Mouse (Mus musculus): ENCODE data around the gene Nup210.
"Not testable (repeated sequence)": the region's sequence is repeated elsewhere in the genome, so short reads cannot be mapped to it uniquely, and the experiment has no call there.

Nup210 gene

DNA sequence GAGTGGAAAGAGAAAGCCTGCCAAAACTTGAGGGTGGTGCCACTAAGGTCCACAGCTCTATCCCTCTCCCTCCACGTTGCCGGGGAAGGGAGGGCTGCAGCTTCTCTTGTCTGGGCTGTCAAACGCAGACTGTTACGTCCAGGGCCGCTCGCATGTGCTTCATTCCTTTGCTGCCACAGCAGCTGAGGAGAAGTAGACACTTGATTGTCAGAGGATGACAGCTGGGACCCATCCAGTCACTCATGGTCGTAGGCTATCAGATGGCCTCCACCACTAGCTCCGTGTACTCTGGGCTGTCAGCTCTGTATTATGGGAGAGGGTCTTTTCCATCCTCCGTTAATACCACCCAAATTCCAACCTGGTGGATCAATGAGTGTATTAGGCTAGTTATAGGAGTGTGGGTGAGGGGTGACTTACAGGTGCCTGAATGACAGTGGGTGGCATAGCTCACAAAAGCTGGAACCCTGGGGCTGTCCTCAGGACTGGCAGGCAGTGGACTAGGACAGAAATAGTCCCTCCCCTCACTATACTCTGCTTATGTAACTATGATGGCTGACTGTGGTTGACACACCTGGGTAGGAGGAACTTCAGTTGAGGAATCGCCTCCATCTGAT is 20.8 kb upstream of the Nup210 start:
- no peak for DNase-seq

DNA sequence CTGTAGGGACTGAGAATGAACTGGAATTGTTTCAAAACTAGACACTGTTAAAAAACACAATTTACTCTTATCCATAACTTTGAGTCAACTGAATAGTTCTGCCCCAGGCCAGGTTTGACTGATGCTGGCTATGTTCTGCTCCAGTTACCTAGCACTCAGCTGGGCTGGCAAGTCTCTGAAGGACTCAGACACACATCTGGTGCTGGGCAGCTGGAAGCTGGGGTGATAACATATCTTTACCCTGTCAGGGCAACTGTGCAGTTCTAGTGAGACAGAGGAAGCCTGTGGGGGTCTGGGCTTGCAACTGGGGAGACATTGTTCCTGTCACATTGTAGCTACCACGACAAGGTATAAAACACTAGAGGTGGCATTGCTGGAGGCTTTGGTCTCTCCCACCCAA is 14.2 kb upstream of the Nup210 start:
- DNase-seq, result no peak

DNA sequence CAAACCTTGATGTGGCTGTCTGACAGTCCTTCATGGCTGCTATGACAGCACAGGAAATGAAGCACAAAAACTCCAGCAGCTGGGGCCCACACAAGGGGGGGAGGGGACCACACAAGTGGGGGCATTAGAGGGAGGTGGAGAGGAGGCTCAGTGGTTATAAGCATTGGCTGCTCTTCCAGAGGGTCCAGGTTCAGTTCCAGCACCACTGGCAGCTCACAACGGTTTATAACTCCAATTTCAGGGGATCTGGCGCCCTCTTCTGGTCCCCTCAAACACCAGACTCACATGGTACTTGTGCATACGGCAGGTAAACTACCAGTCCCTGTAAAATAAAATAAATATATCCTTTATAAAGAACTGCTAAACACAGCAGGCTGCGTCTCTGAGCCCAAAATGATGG is 12.4 kb upstream of the Nup210 start:
- DNase-seq, result no peak

DNA sequence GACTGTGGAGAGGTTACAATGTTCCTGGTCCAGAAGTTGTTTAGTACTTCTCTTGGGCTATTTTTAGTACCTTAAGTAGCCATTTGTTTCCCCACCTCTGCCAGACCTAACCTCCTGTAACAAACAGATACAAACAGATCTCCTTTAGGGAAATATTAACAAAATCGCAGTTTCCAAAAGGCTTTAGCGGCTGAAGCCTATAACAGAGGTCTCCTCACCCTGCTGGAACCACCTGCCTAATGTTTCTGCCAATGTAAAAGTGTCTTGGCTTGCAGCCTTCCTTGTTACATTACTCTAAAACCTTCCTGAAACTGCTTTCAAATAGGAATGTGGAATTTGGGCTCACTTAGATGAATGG is 8.6 kb upstream of the Nup210 start:
- DNase-seq, result no peak

DNA sequence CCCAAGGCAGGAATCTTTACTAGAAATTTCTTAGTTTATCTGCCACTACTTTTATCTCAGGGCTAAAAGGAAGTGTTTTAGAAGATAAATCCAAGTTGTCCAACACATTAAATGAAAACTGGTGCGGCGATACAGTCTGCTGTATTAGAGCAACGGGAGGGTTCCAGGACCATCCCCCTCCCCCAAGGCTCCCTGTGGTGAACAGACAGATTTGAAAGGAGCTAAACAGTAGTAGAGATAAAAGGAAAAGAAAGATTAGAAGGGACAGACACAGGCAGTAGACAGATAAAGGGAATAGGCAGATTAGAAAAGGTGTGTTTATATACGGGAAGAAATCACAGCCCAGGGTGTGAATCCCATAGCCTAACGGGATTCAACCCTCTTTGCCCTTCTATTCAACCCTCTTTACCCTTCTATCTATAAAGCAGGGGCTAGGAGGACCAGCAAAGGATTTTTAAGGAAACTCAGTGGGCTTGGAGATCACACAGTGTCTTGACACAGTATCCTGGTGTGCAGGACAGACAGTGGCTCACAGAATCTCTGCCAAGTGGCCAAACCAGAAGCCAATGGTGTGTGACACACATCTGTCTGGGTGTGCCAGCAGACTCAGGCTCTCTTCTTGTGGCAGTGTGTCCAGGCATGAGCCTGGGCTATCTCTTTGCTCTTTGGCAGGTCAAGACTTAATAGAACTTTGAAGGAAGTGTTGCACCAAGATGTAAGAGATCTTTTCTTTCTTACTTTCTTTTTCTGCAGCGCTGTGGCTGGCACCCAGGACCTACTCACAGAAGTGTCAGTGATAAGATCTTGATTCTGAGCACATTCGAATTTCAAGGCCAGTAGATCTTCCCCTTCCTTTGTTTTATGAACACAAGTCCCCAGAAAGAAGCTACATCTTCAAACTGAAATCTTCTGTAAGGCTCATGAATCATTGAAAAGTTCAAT is 7.9 kb upstream of the Nup210 start:
- DNase-seq, result no peak

DNA sequence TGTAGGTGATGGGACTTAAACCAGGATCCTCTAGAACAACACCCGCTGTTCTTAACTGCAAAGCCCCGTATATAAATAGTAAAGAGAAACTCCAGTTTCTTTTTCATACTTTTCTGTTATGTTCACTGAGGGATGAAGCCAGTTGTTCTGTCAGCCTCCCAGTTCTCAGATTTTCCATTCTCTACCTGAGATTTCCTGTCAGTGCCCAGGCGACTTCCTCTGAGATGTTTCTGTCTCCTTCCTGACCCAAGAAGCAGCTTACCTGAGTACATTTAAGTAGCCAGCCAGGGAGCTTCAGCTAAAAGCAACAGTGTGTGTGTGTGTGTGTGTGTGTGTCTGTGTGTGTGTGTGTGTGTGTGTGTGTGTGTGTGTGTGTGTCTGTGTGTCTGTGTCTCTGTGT is 6.8 kb upstream of the Nup210 start:
- DNase-seq, result no peak

DNA sequence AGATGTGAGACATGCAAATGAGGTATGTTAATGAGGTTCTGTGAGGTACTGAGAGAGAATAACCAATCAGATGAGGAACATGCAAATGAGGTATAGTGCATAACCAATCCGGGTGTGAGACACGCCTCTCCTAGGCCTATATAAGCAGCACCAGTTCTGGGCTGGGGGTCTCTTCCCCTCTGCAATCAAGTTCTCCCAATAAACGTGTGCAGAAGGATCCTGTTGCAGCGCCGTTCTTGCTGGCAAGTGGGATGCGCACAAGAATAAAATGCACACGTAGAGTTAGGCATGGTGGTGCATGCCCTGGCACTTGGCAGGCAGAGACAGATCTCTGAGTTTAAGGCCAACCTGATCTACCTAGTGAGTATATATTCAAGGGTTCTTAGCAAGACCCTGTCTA is 4.5 kb upstream of the Nup210 start:
- not testable (repeated sequence) for DNase-seq

DNA sequence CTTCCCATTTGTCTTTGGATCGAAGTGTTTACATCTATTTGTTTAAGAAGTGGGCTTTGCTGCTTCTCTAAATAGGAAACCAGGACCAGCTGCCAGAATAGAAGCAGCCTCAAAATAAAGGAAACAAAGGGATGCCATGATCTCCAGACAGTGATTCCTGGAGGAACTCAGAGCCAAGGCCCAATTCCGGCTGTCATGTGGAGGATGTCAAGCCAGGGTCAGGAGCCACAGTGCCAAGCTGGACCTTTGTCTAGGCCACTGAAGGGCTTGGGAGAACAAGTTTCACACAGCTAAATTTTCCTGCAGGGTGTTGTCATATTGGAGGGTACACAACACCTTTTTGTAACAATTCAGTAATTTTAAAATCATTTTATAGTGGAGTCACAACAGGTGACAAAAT is 3.6 kb upstream of the Nup210 start:
- DNase-seq, result peak; percentile 30

DNA sequence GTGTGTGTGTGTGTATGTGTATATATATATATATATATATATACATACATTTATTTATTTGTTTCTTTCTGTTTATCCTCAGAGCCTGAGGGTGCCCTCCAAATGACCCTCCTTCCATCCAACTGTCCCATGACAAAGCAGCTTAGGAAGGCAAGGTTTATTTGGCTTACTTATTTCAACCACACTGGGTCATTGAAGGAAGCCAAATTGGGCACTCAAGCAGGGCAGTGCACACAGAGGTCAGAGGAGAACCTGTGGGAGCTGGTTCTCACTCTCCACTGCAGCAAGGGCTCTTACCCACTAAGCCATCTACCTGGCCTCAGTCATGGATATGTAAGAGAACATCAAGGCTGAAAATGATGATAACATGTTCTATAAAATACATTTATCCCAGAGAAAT is 1.9 kb upstream of the Nup210 start:
- DNase-seq, result peak; percentile 21

DNA sequence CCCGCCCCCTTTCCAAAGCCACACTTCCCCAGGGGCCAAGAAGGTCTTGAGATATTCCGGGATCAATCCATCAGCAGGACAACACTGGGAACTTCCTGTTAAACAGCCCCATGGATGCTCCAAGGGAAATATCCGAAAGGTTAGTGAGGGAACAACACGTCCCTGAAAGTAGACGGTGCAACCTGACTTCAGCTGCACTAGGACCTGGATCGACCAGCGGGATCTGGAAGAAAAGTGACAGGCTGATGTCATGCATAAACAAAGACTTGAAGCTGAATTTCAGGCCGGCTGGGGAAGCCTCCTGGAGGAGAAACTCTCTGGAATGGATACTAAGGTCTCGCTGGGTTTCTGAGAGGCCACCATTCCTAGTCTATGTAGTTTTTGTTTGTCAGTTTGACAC is 520 bp upstream of the Nup210 start:
- no peak for DNase-seq

DNA sequence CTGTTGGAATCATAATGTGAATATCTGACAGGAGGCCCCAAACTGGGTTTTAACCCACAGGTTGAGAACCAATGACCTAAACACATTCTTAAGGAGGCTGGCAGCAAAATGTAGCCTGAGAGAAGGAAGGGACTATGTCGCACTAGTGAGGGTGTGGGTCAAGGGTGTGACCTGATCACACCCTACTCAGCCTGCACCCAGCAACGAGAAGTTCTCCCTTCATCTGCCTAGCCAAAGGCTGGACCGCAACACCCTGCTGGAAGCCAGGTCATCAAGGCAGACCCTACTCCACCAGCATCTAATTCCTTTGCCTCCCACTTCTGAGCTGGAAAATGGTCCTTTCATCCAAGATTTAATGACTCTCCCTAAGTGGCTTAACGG is 776 bp downstream of the Nup210 start:
- no peak for DNase-seq

DNA sequence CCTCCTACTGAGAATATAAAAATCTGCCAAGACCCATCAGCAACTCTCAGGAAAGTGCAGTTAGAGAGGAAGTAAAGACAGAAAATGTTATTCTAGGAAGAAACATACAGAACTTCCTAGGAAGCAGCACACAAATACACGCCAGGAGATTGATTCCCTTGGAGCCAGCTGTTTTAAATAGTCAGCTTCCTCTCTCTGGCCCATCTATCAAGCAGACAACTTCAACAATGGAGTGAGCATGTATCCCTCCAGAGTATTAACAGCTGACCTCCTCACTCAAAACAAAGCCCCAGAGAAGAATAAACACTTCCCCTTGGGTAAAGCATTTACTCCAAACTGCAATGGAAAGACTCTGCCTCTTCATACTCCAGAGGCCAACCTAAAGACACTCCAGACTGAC is 1.5 kb downstream of the Nup210 start:
- peak; percentile 22 for DNase-seq

DNA sequence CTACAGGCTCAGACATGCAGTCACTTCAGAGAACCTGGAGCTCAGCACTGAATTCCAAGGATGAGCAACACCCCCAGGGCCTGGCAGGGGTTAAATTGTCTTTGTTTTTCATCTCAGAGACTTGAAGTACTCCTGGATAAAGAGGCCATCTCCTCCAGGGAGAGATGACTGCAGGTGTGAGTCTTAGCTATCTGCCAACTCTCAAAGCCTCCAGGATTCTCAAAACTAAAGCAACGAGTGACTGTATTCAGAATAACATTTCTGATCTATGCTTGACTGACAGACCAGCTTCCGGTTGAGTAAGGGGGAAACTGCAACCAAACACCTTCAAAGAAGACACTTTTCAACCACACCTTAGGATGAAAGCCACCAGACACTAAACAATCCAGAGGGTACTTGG is 1.9 kb downstream of the Nup210 start:
- DNase-seq, result no peak

DNA sequence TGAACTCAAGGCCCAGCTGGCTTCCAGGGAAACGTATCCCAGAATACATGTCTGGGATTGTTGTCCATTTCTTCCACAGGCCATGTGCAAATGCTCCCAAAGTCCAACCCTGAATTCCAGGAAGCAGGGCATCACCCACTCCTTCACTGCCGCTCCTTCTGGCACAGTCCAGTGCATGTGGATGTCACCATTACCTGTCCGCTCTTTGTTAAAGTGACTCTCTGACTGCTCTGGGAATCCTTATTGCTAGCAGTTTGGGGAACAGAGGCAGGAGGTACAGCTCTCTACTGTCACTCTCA is 4.7 kb downstream of the Nup210 start:
- DNase-seq, result no peak

DNA sequence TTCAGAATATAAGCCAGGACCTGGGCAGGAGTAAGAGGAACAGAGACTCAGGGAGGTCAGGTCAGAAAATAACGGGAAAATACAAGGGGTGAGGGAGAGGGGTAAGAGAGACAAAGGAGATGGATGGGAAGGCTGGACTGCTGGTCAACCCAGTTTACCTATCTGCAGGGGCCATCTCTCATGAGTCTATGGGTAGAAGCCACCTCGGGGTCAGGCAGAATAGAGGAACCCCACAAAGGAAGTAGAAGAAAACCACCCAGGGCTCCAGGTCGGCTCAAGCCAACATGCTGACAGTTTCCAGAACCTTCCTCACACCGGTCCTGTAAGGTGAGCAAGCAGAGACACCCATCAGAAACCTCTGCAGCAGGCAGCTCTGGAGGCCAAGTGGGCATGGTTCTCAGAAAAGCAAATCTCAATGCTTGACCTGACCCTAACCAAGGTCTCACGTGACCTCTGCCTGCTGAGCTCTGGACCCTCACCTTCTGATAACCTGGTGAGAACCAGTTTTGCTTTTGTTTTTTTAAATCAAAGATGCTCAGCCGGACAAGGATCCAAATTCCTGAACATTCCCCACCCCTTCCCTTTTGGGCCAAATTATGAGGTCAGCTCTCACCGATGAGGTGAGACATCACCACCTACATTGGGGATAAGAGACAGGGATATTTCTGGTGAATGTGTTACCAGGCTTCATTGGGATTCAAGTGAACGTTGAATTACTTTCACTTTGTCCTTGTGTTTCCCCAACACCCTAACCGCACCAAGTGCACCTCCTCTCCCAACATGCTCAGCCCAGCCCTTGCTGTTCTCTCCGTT is 5.3 kb downstream of the Nup210 start:
- DNase-seq, result no peak

DNA sequence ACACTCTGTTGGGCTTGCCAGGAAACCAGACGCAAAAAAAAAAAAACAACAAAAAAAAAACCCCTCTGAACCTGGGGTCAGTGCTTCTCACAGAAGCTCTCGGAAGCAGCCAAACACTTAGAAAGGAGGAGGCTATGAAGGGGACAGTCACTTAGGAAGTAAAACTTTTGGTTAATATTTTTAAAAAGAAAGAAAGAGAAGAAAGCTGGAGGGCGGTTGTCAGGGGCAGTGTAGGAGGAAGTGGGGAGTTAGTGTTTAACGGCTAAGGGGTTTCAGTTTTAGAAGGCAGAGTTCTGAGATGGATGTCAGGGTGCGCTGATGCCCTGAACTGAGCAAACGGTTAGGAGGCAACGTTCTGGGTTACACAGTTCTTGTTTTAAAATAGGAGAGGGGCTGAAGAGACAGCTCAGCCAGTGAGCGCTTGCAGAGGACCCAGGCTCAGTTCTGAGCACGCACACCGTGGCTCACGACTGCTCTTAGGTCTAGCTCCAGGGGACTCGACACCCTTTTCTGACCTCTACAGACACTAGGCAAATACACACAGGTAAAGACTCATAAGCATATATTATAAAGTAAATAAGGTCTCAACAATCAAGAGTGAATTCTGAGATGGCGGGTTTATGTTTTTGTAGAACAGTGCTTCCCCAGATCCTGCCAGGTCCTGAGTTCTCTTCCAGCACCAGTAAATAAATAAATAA is 6.2 kb downstream of the Nup210 start:
- DNase-seq, result no peak

DNA sequence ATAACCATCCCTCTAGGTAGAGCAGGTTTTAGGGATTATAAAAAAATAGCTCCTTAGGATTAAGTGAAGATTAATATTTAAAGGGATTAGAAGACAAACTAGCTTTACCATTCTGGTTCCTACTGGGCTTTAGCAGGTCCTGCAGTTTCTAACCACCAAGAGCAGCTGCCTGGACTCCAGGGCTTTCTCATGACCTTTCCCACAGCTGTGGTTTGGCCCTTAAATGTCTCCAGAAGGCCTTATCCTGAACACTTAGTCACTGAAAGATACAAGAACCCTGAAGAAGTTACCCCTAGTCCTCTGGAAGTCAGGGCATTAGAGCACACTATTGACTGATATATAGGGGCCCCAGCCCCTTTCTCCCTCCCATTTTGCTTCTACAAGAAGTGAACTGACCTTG is 7.1 kb downstream of the Nup210 start:
- DNase-seq, result no peak

DNA sequence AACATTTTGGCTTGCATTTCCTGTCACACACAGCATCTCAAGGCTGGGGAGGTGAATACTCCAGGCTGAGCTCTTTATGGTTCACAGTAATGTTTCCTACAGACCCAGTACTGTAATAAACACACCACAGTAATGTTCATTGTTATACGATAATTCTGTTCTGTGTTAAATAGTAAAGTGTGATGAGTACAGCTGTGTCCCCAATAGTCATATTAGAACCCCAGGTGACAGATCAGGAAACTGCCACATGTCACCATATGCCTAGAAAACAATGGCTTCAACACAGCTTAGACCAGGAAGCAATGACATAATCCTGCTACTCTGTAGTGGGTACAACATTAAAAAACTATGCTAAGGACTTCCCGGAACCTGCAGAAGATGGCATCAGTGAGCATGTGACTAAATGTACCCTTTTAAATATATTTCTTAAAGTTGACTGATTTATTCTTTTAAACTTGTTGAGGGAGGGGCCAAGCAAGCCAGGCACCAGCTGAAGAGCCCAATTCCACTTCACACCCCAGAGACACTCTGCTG is 7.6 kb downstream of the Nup210 start:
- DNase-seq, result no peak

DNA sequence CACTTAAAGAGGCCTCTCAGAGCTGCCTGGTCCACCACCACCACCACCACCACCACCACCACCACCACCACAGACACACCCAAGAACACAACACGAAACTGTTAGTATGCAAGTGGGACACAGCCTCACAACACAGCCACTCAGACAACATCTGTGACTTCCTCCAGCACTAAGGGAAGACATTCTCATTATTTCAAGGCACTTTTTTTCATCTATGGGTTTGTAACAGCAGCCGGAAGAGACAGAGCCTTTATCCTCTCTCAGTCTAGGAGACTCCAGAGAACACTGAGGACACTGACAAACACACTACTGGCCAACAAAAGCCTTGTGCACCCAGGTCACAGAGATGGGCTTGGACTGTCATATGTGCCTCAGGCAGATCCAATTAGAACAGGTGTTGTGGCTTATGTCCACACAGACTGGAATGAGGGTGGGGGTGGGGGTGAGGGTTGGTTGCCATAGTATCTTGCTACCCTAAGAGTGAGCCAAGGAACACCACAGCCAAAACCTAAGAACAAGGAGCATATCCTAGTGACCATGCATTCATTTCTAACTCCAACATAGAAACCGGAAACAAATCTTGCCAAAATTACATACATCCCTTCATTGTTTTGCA is 8.2 kb downstream of the Nup210 start:
- no peak for DNase-seq

DNA sequence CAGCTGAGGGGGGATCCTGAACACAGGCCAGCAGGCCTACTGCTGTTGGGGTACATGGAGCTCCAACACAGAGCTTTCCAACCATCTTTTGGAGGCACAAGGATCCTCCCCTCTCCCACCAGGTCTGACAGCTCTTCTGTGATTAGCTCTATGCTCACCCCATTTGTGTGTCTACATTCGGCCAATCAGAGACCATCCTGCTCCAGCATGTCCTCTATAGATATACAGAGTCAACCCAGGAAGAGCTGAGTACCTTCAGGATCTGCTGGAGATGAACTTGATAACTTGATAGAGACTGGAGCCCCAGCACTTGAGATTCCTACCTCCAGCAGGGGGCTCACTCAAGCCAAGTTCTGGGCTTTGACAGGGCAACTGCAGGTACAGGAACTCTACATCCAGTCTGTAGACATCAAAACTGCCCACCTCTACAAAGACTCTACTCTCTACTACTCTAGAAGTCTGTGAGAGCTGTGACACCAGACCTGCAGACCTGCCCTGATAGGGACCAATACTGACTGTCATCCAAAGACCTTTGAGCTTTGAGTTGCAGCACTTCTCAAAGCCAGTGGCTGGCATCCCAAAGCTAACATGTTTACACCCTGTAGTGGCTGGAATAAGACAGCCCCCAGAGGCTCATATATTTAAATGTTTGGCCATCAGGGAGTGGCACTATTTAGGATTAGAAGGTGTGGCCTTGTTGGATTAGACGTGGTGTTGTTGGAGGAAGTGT is 11.1 kb downstream of the Nup210 start:
- no peak for DNase-seq

DNA sequence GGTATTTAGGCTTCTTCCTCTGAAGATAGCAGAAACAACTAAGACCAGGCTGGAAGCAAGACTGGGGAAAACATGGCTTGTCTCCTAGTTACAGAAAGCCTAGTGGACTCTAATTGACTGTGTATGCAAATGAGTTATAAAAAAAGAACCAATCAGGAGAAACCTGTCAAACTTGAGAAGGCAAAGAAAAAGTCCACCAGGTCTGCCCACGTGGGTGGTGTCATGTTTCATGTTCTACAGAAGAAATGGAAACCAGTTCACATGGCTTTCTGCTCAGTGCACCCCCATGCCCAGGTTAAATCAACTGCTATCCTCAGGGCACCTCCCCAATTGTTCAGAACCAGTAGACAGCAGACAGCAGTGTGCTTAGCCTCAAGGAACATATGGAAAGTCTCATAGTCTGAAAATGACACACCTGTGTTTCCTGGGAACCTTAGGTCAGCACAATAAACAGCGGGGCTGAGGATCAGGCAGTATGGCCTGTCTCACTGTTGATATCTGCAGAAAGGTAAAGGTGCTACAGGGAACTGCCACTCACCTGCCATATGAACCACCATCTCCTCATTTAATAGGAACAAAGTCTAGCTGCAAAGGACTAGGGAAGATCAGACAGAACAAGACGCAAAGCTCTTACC is 11.7 kb downstream of the Nup210 start:
- DNase-seq, result peak; percentile 73

Measured in kidney, postnatal 14 days (tissue).